Mouse (Mus musculus): ENCODE measurements around the gene Rrh.

DNA sequence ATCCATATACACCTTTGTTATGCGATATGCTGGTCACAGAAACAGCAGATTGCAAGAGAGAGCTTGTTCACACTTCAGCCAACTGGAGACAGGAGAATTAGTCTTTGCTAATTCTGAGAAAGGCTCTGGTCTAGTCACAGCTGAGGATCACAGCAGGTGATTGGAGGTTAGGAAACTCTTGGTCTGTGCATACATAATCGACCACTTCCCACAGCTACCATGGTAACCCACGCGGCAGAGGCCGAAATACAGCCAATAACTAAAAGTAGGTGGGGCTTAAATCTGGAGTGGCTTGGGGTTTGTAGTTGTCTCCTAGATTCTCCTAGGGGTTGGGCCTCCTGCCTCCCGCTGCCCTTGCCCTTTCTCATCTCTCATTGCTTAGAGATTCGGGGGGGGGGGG, 15.6 kb upstream of the Rrh start:
- no peak for TF ChIP-seq CTCF (IDR thresholded peaks at IDR 0.05; ENCODE audit: insufficient read depth, low read depth, low read length)
- TF ChIP-seq POLR2A (IDR thresholded peaks at IDR 0.05; ENCODE audit: insufficient read depth, low read depth, low read length): no peak

All from olfactory bulb, adult 2 months (tissue).